Mouse (Mus musculus) embryonic stem cell, embryonic (primary cell): Measurements from ENCODE around the gene Ntsr1.

Source experiments
- CTCF ChIA-PET, 4 experiments: fragments of 300-600 bp in 2 of 4; fragments of 350-600 bp in 2 of 4; sonication (Branson Sonifier 250); formaldehyde crosslinking; loops; one replicate each; lab custom pipeline; 2022; ENCODE audit warnings: inconsistent platforms in 2 of 4; lab: Charles Lee
- POLR2A ChIA-PET, 4 experiments: fragments of 300-600 bp in 2 of 4; fragments of 350-600 bp in 2 of 4; sonication (Branson Sonifier 250); formaldehyde crosslinking; loops; one replicate each; lab custom pipeline; 2022; ENCODE audit warnings: antibody characterized with exemption in 4 of 4, inconsistent platforms in 1 of 4; lab: Charles Lee

The Ntsr1 gene

GRCm38 (mm10) chr2:180484882-180485281, 14.9 kb upstream of the Ntsr1 start:
- CTCF ChIA-PET, result interaction anchor here in 3 of 4 experiments (1.0 to 5.1 kb wide), 3 partner anchors 12 kb away, joined by 3 to 20 read pairs (median 9); no protein-coding TSS in a partner anchor
- POLR2A ChIA-PET, result interaction anchor here in 2 of 4 experiments (0.6 to 0.7 kb wide), 2 partner anchors 18 to 1211 kb away, joined by 3 read pairs; no protein-coding TSS in a partner anchor

GRCm38 (mm10) chr2:180485306-180485705, 14.5 kb upstream of the Ntsr1 start:
- CTCF ChIA-PET, result interaction anchor here in 3 of 4 experiments (1.0 to 5.1 kb wide), 3 partner anchors 13 kb away, joined by 3 to 20 read pairs (median 9); no protein-coding TSS in a partner anchor
- POLR2A ChIA-PET, result interaction anchor here in 1 of 4 experiments (0.7 kb wide), 1 partner anchor 18 kb away, joined by 3 read pairs; no protein-coding TSS in a partner anchor

GRCm38 (mm10) chr2:180488210-180488751, 11.5 kb upstream of the Ntsr1 start:
- ChIA-PET CTCF (interaction anchor here in 1 of 4 experiments (2.0 kb wide), 1 partner anchor 16 kb away, joined by 5 read pairs; no protein-coding TSS in a partner anchor), POLR2A (interaction anchor here in 1 of 4 experiments (0.6 to 1.7 kb wide), 2 partner anchors 11 to 128 kb away, joined by 3 read pairs; no protein-coding TSS in a partner anchor)

- ChIA-PET POLR2A (interaction anchor here in 1 of 4 experiments (0.6 kb wide), 1 partner anchor 62 kb away, joined by 4 read pairs; no protein-coding TSS in a partner anchor), CTCF (interaction anchor here in 2 of 4 experiments (0.7 to 1.2 kb wide), 2 partner anchors 23 to 81 kb away, joined by 3 to 4 read pairs; no protein-coding TSS in a partner anchor)
Observed at GRCm38 (mm10) chr2:180495906-180496305, 3.9 kb upstream of the Ntsr1 start.

GRCm38 (mm10) chr2:180500726-180501125, 950 bp downstream of the Ntsr1 start:
- CTCF ChIA-PET, result interaction anchor here in 1 of 4 experiments (1.2 to 2.2 kb wide), 2 partner anchors 28 to 279 kb away, joined by 4 to 16 read pairs; no protein-coding TSS in a partner anchor
- POLR2A ChIA-PET, result interaction anchor here in 1 of 4 experiments (1.0 kb wide), 1 partner anchor 22 kb away, joined by 4 read pairs; no protein-coding TSS in a partner anchor

- ChIA-PET CTCF (interaction anchor here in 1 of 4 experiments (0.6 kb wide), 1 partner anchor 347 kb away, joined by 8 read pairs; no protein-coding TSS in a partner anchor), POLR2A (interaction anchor here in 3 of 4 experiments (0.6 kb wide), 3 partner anchors 219 to 634 kb away, joined by 4 to 10 read pairs (median 5); partner anchors contain the start of gene Kcnq2 (in 1 of the 3))
Observed at GRCm38 (mm10) chr2:180501217-180501967, 1.6 kb downstream of the Ntsr1 start.

GRCm38 (mm10) chr2:180506281-180506680, 6.5 kb downstream of the Ntsr1 start:
- ChIA-PET CTCF (interaction anchor here in 1 of 4 experiments (1.3 kb wide), 1 partner anchor 34 kb away, joined by 4 read pairs; no protein-coding TSS in a partner anchor), POLR2A (interaction anchor here in 1 of 4 experiments (0.6 to 0.9 kb wide), 2 partner anchors 17 to 122 kb away, joined by 3 read pairs; no protein-coding TSS in a partner anchor)

GRCm38 (mm10) chr2:180508455-180509115, 8.8 kb downstream of the Ntsr1 start:
- ChIA-PET POLR2A (interaction anchor here in 1 of 4 experiments (0.6 kb wide), 2 partner anchors 49 to 106 kb away, joined by 3 to 4 read pairs; no protein-coding TSS in a partner anchor), CTCF (interaction anchor here in 2 of 4 experiments (0.7 to 1.2 kb wide), 2 partner anchors 116 to 149 kb away, joined by 3 read pairs; no protein-coding TSS in a partner anchor)

- POLR2A ChIA-PET, result interaction anchor here in 2 of 4 experiments (0.6 to 0.7 kb wide), 2 partner anchors 44 to 667 kb away, joined by 3 read pairs; no protein-coding TSS in a partner anchor
Observed at GRCm38 (mm10) chr2:180510867-180511266, 11.1 kb downstream of the Ntsr1 start.

GRCm38 (mm10) chr2:180511875-180512661, 12.3 kb downstream of the Ntsr1 start:
- ChIA-PET CTCF (interaction anchor here in 2 of 4 experiments (0.5 to 1.8 kb wide), 3 partner anchors 11 to 300 kb away, joined by 3 to 5 read pairs (median 4); no protein-coding TSS in a partner anchor), POLR2A (interaction anchor here in 1 of 4 experiments (0.6 kb wide), 1 partner anchor 101 kb away, joined by 3 read pairs; no protein-coding TSS in a partner anchor)

More at GRCm38 (mm10) chr2:180510867-180511266, 11.1 kb downstream of the Ntsr1 start:
- CTCF ChIA-PET, result interaction anchor here in 2 of 4 experiments (1.2 to 1.8 kb wide), 2 partner anchors 12 to 38 kb away, joined by 3 to 5 read pairs; no protein-coding TSS in a partner anchor

GRCm38 (mm10) chr2:180513019-180513418, 13.2 kb downstream of the Ntsr1 start:
- CTCF ChIA-PET, result interaction anchor here in 1 of 4 experiments (0.5 to 0.8 kb wide), 2 partner anchors 299 to 362 kb away, joined by 3 to 4 read pairs; no protein-coding TSS in a partner anchor
- POLR2A ChIA-PET, result no interaction called here

- ChIA-PET CTCF (no interaction called here), POLR2A (no interaction called here)
Observed at GRCm38 (mm10) chr2:180513835-180514234, 14.1 kb downstream of the Ntsr1 start.

- CTCF ChIA-PET, result interaction anchor here in 3 of 4 experiments (0.6 to 1.5 kb wide), 5 partner anchors 10 to 574 kb away, joined by 3 to 10 read pairs (median 5); no protein-coding TSS in a partner anchor
- POLR2A ChIA-PET, result interaction anchor here in 1 of 4 experiments (0.7 kb wide), 1 partner anchor 504 kb away, joined by 4 read pairs; no protein-coding TSS in a partner anchor
Observed at GRCm38 (mm10) chr2:180521437-180522221, 21.9 kb downstream of the Ntsr1 start.

GRCm38 (mm10) chr2:180522825-180523224, 23.0 kb downstream of the Ntsr1 start:
- CTCF ChIA-PET, result interaction anchor here in 3 of 4 experiments (0.8 to 1.5 kb wide), 3 partner anchors 11 to 67 kb away, joined by 3 to 8 read pairs (median 3); partner anchors contain the start of gene Slco4a1 (in 1 of the 3)
- POLR2A ChIA-PET, result interaction anchor here in 3 of 4 experiments (0.5 to 1.4 kb wide), 9 partner anchors 16 to 732 kb away, joined by 3 to 7 read pairs (median 3); partner anchors contain the start of gene Ntsr1 (in 1 of the 3)

- ChIA-PET CTCF (interaction anchor here in 1 of 4 experiments (0.6 kb wide), 1 partner anchor 51 kb away, joined by 3 read pairs; no protein-coding TSS in a partner anchor), POLR2A (no interaction called here)
Observed at GRCm38 (mm10) chr2:180527447-180527846, 27.7 kb downstream of the Ntsr1 start.
